Mouse (Mus musculus) G1E (cell line): Measurements from ENCODE around the gene Gm49358.

Experiments
- CTCF ChIP-seq: IDR thresholded peaks from 2 replicates; pipeline ENCODE4 v1.5.1; 2012; ENCODE audit warnings: low read depth, low read length, inconsistent platforms, mixed read lengths
- GATA2 ChIP-seq: IDR thresholded peaks from 2 replicates; pipeline ENCODE4 v1.6.1; 2012; ENCODE audit warnings: low read depth, low read length, inconsistent platforms, borderline replicate concordance

GRCm38 (mm10) chr10:86778398-86779116 is 14.8 kb downstream of the Gm49358 start, which contains the start of gene Nt5dc3:
- TF ChIP-seq CTCF (no peak), GATA2 (no peak)
